Mouse (Mus musculus) thymus, adult 2 months (tissue): ENCODE data around the gene Banf2.

Experiments used
- CTCF ChIP-seq: fragments of 200-500 bp; IDR thresholded peaks from 2 replicates; pipeline ENCODE4 v1.5.1; 2012; ENCODE audit warnings: mild to moderate bottlenecking, control low read depth, low read length, moderate library complexity, borderline replicate concordance; ENCODE audit not compliant: control insufficient read depth, poor library complexity, insufficient read depth; ENCODE audit errors: extremely low read depth
- POLR2A ChIP-seq: fragments of 200-500 bp; IDR thresholded peaks from 2 replicates; pipeline ENCODE4 v1.6.1; 2012; ENCODE audit warnings: mild to moderate bottlenecking, low read length, control low read depth, moderate library complexity; ENCODE audit not compliant: control insufficient read depth, poor library complexity, insufficient read depth; ENCODE audit errors: extremely low read depth

DNA sequence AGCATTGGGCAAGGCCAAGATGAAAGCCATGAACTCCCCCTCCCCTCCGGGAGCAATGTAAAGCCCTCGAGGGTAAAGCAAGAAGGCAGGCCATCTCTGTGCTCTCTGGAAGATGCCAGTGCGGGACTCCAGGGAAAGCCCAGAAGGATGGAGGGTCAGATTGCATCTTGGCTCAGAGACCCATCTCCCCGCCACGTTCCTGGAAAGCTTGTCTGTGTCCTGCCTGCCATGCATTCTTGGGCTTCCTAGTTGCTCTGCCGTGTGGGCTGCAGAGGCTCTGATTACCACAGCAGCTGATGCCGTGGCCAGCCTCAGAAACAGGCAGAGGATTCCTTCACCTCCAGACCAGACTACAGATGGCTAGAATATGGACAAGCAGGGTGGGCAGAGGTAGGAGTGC is 37.6 kb downstream of the Banf2 start:
- TF ChIP-seq POLR2A (no peak), CTCF (no peak)
